Mouse (Mus musculus): ENCODE measurements at regions not wholly inside any gene's neighbourhood (a gene's known extent, or its start where the extent isn't known, plus 50 kb on each side); places are given as distances from the start of the nearest gene placed in this dataset.
A peak's percentile ranks its signal among the peaks of the same experiment; 100 is the strongest.

- no peak for TF ChIP-seq POLR2A (IDR thresholded peaks at IDR 0.05; ENCODE audit: borderline replicate concordance, control insufficient read depth, low read depth, low read length)
- TF ChIP-seq CTCF (IDR thresholded peaks at IDR 0.05; ENCODE audit: control insufficient read depth, insufficient read depth, low read length), result 0 out of 2 replicates have a peak, but pooled peaks have one; percentile 6
Observed at GRCm38 (mm10) chr9:97172075-97172474, 61.1 kb upstream of the Slc25a36 start.

All from bone marrow, adult 2 months (tissue).